Mouse (Mus musculus) liver, embryonic 12.5 days (tissue): Measurements from ENCODE around the gene Tada2b. TPM values are rescaled to one million over a fixed set of nuclear protein-coding genes. Genes with fewer than 3 reads are reported as not detected.

Experiments used
- ATAC-seq: fragments of 200-750 bp; cut with Nextera tagmentation; 2 replicates; pipeline ENCODE4 v1.8.0; 2017; ENCODE audit warnings: moderate number of reproducible peaks, mild to moderate bottlenecking, moderate library complexity
- H3K27ac ChIP-seq: fragments of 300-500 bp; sonication (generic); 2 replicates; pipeline ENCODE4 v1.5.1; 2016; ENCODE audit warnings: mild to moderate bottlenecking
- H3K27me3 ChIP-seq: fragments of 300-500 bp; sonication (generic); replicated peaks from 2 replicates; pipeline ENCODE4 v1.6.1; 2016; ENCODE audit warnings: mild to moderate bottlenecking, moderate library complexity
- H3K36me3 ChIP-seq: fragments of 300-500 bp; sonication (generic); 2 replicates; pipeline ENCODE4 v1.6.1; 2016; ENCODE audit warnings: mild to moderate bottlenecking, moderate library complexity
- H3K4me1 ChIP-seq: fragments of 300-500 bp; sonication (generic); 2 replicates; pipeline ENCODE4 v1.6.1; 2016
- H3K4me2 ChIP-seq: fragments of 300-500 bp; sonication (generic); 2 replicates; pipeline ENCODE4 v1.6.1; 2016; ENCODE audit warnings: mild to moderate bottlenecking, moderate library complexity
- H3K4me3 ChIP-seq: fragments of 300-500 bp; sonication (generic); 2 replicates; pipeline ENCODE4 v1.5.1; 2016; ENCODE audit warnings: mild to moderate bottlenecking, moderate library complexity
- H3K9ac ChIP-seq: fragments of 300-500 bp; sonication (generic); 2 replicates; pipeline ENCODE4 v1.6.1; 2016; ENCODE audit warnings: mild to moderate bottlenecking, moderate library complexity
- H3K9me3 ChIP-seq: fragments of 300-500 bp; sonication (generic); replicated peaks from 2 replicates; pipeline ENCODE4 v1.6.1; 2016; ENCODE audit warnings: mild to moderate bottlenecking, moderate library complexity
- WGBS: fragments of 180-500 bp; shearing (Covaris S2); methylation state at CpG from one replicate; pipeline ENCODE4 v1.1.7; 2016; ENCODE audit not compliant: insufficient replicate concordance; 5-methylcytosine and 5-hydroxymethylcytosine counted together
- polyA plus RNA-seq: library from polyadenylated mRNA; unstranded; fragments of >200 nt; fragmentation: Nextera tagmentation; extraction: Ambion mirVana; gene quantifications from 2 replicates; pipeline ENCODE4 v1.2.1, GENCODE M21; 2016

Tada2b gene
- polyA plus RNA-seq, 1 experiment from 2014 or later: 1.5 TPM

DNA sequence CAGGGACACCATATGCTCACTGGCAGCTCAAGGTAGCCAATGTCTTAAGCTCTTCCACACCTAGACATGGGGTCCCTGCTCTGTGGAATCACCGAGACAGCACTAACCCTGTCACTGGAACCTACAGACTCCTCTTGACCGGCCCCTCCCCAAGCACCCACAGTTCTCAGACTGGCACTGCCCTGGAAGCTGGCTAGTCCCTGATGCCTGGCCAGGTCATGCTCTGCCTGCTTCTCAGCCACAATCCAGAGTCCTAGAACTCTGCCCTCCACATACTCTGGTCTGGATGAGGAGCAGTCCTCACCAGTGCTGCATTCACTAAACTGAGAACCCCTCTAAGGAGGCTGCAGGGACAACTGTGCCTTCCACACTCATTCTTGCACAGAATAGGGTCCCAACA lies 26.9 kb upstream of the Tada2b start:
- Histone ChIP-seq H3K27me3 (no peaks in the 10 kb centered on the region), H3K27ac (no peak overlapping the region), H3K9ac (no peak overlapping the region), H3K4me3 (no peak overlapping the region), H3K4me1 (no peaks in the 10 kb centered on the region), H3K4me2 (no peak overlapping the region), H3K9me3 (no peaks in the 10 kb centered on the region), H3K36me3 (peaks cover 88% of the 10 kb centered on the region)
- WGBS: 93% methylated on average over 2 of the region's 2 CpGs
- ATAC-seq: no peak

GRCm38 (mm10) chr5:36508351-36508750 lies 24.3 kb upstream of the Tada2b start:
- no peak for ATAC-seq
- peaks cover 92% of the 10 kb centered on the region for H3K36me3 ChIP-seq
- 83% methylated on average over 10 of the region's 10 CpGs for WGBS

GRCm38 (mm10) chr5:36505643-36506042 lies 21.6 kb upstream of the Tada2b start:
- 71% methylated on average over 5 of the region's 5 CpGs for WGBS
- no peak overlapping the region for H3K9ac ChIP-seq
- ATAC-seq: no peak
- no peaks in the 10 kb centered on the region for H3K4me1 ChIP-seq
- H3K36me3 ChIP-seq: peaks cover 93% of the 10 kb centered on the region
- no peaks in the 10 kb centered on the region for H3K27me3 ChIP-seq
- H3K27ac ChIP-seq: no peak overlapping the region
- H3K4me3 ChIP-seq: no peak overlapping the region
- H3K4me2 ChIP-seq: no peak overlapping the region
- H3K9me3 ChIP-seq: no peaks in the 10 kb centered on the region

More at GRCm38 (mm10) chr5:36508351-36508750, 24.3 kb upstream of the Tada2b start:
- Histone ChIP-seq H3K9ac (no peak overlapping the region), H3K27ac (no peak overlapping the region), H3K27me3 (no peaks in the 10 kb centered on the region), H3K9me3 (no peaks in the 10 kb centered on the region), H3K4me1 (no peaks in the 10 kb centered on the region), H3K4me3 (no peak overlapping the region), H3K4me2 (no peak overlapping the region)

DNA sequence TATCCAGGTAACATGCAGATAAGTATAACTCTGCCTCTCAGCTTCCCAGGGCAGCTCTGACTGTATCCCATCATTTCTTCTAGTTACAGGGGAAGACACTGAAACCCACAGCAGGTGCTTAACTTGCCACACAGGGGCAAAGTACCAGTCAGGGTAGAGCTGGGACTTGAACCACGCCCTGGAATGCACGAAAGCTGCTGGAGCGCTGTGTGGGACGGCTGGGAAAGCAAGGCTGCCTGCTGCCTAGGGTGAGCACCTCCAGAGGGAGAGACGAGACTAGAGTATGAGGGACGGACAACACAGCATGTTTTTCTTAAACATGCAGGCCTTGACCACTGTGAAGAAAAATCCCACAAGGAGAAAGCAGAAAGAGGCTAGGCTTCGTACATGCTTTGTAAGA lies 21.1 kb upstream of the Tada2b start:
- Histone ChIP-seq H3K9me3 (no peaks in the 10 kb centered on the region), H3K4me2 (no peak overlapping the region), H3K36me3 (peaks cover 93% of the 10 kb centered on the region), H3K4me3 (no peak overlapping the region), H3K4me1 (no peaks in the 10 kb centered on the region), H3K9ac (no peak overlapping the region), H3K27ac (no peak overlapping the region), H3K27me3 (no peaks in the 10 kb centered on the region)
- no peak for ATAC-seq
- WGBS: 88% methylated on average over 7 of the region's 7 CpGs

DNA sequence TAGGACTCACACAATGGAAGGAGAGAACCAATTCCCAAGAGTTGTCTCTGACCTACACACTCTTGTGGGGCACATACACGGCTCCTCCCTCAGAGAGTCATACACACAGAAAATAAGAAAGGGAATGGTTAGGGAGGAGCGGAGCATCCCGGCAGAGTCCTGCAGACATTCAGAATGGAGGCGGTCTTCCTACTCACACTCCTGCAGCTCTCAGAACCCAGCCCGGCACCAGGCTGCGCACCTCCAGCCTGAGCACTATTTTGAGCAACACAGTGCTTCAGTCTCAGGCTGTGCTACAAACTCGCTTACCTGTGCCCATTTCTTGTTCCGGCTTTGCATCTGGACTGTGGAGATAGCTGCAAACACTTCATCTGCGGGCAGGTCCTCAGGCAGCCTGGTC lies 10.6 kb upstream of the Tada2b start:
- H3K9me3 ChIP-seq: no peaks in the 10 kb centered on the region
- H3K9ac ChIP-seq: no peak overlapping the region
- H3K4me1 ChIP-seq: no peaks in the 10 kb centered on the region
- WGBS: 85% methylated on average over 9 of the region's 9 CpGs
- no peak overlapping the region for H3K27ac ChIP-seq
- H3K36me3 ChIP-seq: peaks cover 68% of the 10 kb centered on the region
- H3K4me2 ChIP-seq: no peak overlapping the region
- H3K27me3 ChIP-seq: no peaks in the 10 kb centered on the region
- no peak for ATAC-seq
- H3K4me3 ChIP-seq: no peak overlapping the region

- ATAC-seq: no peak
- H3K36me3 ChIP-seq: peaks cover 63% of the 10 kb centered on the region
- 82% methylated on average over 6 of the region's 6 CpGs for WGBS
Measured at GRCm38 (mm10) chr5:36493919-36494318, 9.8 kb upstream of the Tada2b start.

GRCm38 (mm10) chr5:36489225-36489624 lies 5.1 kb upstream of the Tada2b start:
- no peak for ATAC-seq
- H3K4me2 ChIP-seq: no peak overlapping the region
- no peaks in the 10 kb centered on the region for H3K9me3 ChIP-seq
- H3K27me3 ChIP-seq: peaks cover 33% of the 10 kb centered on the region
- peaks cover 29% of the 10 kb centered on the region for H3K36me3 ChIP-seq
- H3K4me3 ChIP-seq: no peak overlapping the region
- 56% methylated on average over 2 of the region's 2 CpGs for WGBS
- H3K27ac ChIP-seq: no peak overlapping the region
- peaks cover 15% of the 10 kb centered on the region for H3K4me1 ChIP-seq
- H3K9ac ChIP-seq: no peak overlapping the region

More at GRCm38 (mm10) chr5:36493919-36494318, 9.8 kb upstream of the Tada2b start:
- no peak overlapping the region for H3K4me2 ChIP-seq
- H3K9me3 ChIP-seq: no peaks in the 10 kb centered on the region
- H3K9ac ChIP-seq: no peak overlapping the region
- H3K27ac ChIP-seq: no peak overlapping the region
- H3K27me3 ChIP-seq: no peaks in the 10 kb centered on the region
- no peak overlapping the region for H3K4me3 ChIP-seq
- no peaks in the 10 kb centered on the region for H3K4me1 ChIP-seq

- H3K27ac ChIP-seq: no peak overlapping the region
- no peak for ATAC-seq
- peaks cover 45% of the 10 kb centered on the region for H3K4me1 ChIP-seq
- H3K9ac ChIP-seq: peak overlapping the region; percentile 71
- peak overlapping the region; percentile 71 for H3K4me3 ChIP-seq
- peak overlapping the region; percentile 97 for H3K4me2 ChIP-seq
- H3K27me3 ChIP-seq: peaks cover 33% of the 10 kb centered on the region
- no peaks in the 10 kb centered on the region for H3K9me3 ChIP-seq
- H3K36me3 ChIP-seq: peaks cover 8% of the 10 kb centered on the region
- WGBS: 15% methylated on average over 19 of the region's 19 CpGs
Measured at GRCm38 (mm10) chr5:36485306-36485705, 1.2 kb upstream of the Tada2b start.

- no peaks in the 10 kb centered on the region for H3K9me3 ChIP-seq
- WGBS: 1% methylated on average over 58 of the region's 58 CpGs
Measured at GRCm38 (mm10) chr5:36483203-36484101, 633 bp downstream of the Tada2b start.

DNA sequence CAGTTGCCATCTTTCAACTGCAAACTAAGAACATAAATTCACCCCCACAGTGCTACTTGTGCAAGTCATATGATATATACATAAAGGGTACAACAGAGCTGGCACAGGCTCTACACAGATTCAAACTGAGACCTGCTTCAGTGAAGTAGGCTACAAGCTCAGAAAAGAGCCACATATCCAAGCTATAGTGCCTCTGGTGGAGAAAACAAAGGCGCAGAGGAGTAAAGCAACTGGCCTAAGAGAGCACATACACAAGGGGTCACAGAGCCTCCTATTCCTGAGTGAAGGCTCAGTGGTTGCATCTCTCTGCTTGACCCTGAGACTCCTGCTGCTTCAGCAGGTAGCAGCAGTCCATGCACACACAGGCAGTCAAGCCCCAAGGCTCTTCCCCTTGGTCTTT lies 3.0 kb downstream of the Tada2b start:
- WGBS: 72% methylated on average over 1 of the region's 1 CpGs
- peaks cover 15% of the 10 kb centered on the region for H3K27me3 ChIP-seq
- no peak overlapping the region for H3K4me2 ChIP-seq
- no peak overlapping the region for H3K4me3 ChIP-seq
- no peaks in the 10 kb centered on the region for H3K9me3 ChIP-seq
- peaks cover 21% of the 10 kb centered on the region for H3K36me3 ChIP-seq
- H3K4me1 ChIP-seq: peaks cover 64% of the 10 kb centered on the region
- no peak overlapping the region for H3K27ac ChIP-seq
- peak overlapping the region; percentile 14; the same call in 1 of the 2 replicates for H3K9ac ChIP-seq
- no peak for ATAC-seq

More at GRCm38 (mm10) chr5:36483203-36484101, 633 bp downstream of the Tada2b start:
- peak; percentile 11; the same call in 1 of the 2 replicates for ATAC-seq
- peaks cover 9% of the 10 kb centered on the region for H3K36me3 ChIP-seq
- H3K27ac ChIP-seq: peak overlapping the region; percentile 83
- H3K27me3 ChIP-seq: peaks cover 33% of the 10 kb centered on the region
- H3K4me2 ChIP-seq: peak overlapping the region; percentile 96
- peak overlapping the region; percentile 94 for H3K9ac ChIP-seq
- H3K4me1 ChIP-seq: peaks cover 63% of the 10 kb centered on the region
- peak overlapping the region; percentile 87 for H3K4me3 ChIP-seq

DNA sequence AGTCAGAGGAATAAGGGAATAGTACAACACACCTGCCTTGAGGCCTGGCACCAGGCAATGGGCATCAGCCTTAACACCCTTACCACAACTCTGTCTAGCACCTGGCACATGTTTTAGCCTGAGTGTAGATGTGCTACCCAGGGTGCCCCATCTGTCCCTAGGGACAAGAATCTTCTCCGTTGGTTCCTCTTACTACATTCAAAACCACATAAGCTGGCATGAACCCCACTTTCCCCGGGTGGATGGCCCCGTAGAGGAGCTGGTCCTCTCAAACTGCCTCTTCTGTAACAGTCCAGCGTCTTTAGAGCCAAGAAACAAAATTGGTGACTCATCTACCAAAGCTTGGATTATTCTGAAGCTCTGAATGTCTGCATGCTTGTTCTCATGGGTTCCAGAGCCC lies 3.7 kb downstream of the Tada2b start:
- H3K27ac ChIP-seq: 0 out of 2 replicates have a peak overlapping the region, but pooled peaks have one; percentile 12
- peak overlapping the region; percentile 14; the same call in 1 of the 2 replicates for H3K9ac ChIP-seq
- ATAC-seq: no peak
- peaks cover 28% of the 10 kb centered on the region for H3K36me3 ChIP-seq
- peaks cover 59% of the 10 kb centered on the region for H3K4me1 ChIP-seq
- no peak overlapping the region for H3K4me2 ChIP-seq
- no peak overlapping the region for H3K4me3 ChIP-seq
- no peaks in the 10 kb centered on the region for H3K9me3 ChIP-seq
- WGBS: 82% methylated on average over 4 of the region's 4 CpGs
- peaks cover 8% of the 10 kb centered on the region for H3K27me3 ChIP-seq

DNA sequence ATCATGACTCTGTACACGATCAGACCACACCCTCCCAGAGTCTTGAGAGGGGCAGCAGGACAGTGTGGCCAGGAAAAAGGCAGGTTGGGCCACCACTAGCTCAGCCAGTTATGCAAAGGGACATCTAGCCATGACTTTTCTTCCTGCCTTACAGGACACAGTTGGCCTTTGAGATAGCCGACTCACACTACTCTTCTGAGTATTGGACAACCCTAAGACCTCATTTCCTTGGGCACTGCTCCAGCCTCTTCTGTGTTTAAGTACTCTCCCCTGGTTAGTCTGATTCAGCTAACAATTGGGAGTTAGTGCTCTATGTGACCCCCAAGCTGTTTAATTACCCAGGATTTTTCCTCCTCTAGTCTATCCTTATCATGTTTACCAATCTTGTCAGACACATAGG lies 4.3 kb downstream of the Tada2b start:
- peaks cover 52% of the 10 kb centered on the region for H3K4me1 ChIP-seq
- H3K9ac ChIP-seq: no peak overlapping the region; the same call in 1 of the 2 replicates
- no peak overlapping the region for H3K4me3 ChIP-seq
- peak overlapping the region; percentile 12; the same call in 1 of the 2 replicates for H3K27ac ChIP-seq
- H3K27me3 ChIP-seq: peaks cover 1% of the 10 kb centered on the region; the same call in 1 of the 2 replicates
- H3K36me3 ChIP-seq: peaks cover 33% of the 10 kb centered on the region
- ATAC-seq: no peak
- H3K9me3 ChIP-seq: no peaks in the 10 kb centered on the region
- WGBS: 34% methylated on average over 2 of the region's 2 CpGs
- no peak overlapping the region for H3K4me2 ChIP-seq
